Mouse (Mus musculus): ENCODE measurements around the gene Pom121l2. TPM values are rescaled to one million over a fixed set of nuclear protein-coding genes. Genes with fewer than 3 reads are reported as not detected.

The Pom121l2 gene
- not detected in 2 replicates for polyA plus RNA-seq (2016; fragmentation: Nextera tagmentation; extraction: Ambion mirVana)

DNA sequence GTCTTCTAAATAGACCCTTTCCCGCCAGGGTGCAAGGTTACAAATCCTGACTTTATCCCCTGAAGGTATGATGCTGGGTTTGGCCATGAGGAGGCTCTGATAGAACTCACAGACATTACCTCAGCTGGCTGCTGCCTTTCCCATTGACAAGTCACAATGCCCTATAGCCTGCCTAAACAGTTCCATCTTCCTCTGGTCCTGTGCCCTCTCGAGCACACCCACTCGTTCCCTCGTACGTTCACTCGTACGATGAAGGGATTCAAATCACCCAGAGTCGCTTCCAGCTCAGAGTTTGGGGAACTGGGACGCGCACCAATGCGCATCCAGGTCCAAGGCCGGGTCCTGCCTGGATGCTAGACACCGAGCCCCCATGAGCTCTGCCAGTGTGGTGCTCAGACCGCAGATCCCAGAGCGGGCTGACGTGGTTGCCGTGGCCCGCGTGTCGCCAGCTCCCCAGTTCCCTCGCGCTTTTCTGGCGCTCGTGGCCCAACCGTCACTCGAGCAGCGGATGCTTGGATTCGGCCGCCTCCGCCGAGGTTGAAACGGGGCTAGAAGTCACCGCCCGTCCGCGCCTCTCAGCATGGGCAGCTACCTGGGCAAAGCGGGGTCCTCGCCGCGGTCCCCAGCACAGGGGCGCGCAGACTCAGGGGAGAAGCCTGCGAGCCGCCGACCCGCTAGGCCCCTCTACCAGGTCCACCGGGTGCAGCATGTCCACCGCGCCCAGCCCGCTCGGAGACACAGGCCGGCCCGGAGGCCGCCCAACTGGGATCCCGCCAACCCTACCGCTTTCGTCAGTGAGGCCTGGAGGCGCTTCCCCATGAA is at the start of gene Pom121l2:
Pom121l2 (plus strand) TSS at position 214 of the 822 bp plus-strand sequence.
- Histone ChIP-seq H3K9me3 (no peaks in the 10 kb centered on the region), H3K9ac (replicated peaks) (peak within 1 kb of the TSS; percentile 59), H3K4me3 (peak within 1 kb of the TSS; percentile 55), H3K4me2 (replicated peaks) (peak within 1 kb of the TSS; percentile 89), H3K36me3 (no peaks in the 10 kb centered on the region), H3K4me1 (peaks cover 12% of the 10 kb centered on the region), H3K27me3 (peaks cover 71% of the 10 kb centered on the region), H3K27ac (replicated peaks) (no peak within 1 kb of the TSS)
- ATAC-seq (ENCODE audit: low FRiP score, low read depth): peak; percentile 70
- under 1% methylated on average over 56 of the region's 58 CpGs for WGBS

DNA sequence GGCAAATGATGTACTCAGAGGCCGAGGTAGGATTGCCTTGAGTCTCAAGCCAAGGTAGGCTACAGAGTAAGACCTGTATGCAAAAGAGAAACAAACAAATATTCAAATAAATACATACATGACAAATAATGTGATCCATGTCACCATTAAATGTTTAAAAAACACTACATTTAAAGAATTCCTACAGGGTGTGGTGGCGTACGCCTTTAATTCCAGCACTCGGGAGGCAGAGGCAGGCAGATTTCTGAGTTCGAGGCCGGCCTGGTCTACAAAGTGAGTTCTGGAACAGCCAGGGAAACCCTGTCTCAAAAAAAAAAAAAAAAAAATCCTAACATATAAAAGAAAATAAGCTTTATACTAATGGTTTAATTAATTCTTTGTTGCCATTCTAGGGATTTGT is 49.3 kb upstream of the Pom121l2 start:
- no peak overlapping the region for H3K27ac ChIP-seq (replicated peaks)
- no peak overlapping the region for H3K4me2 ChIP-seq (replicated peaks)
- no peak for ATAC-seq (ENCODE audit: low FRiP score, low read depth)
- H3K36me3 ChIP-seq: no peaks in the 10 kb centered on the region
- 60% methylated on average over 6 of the region's 6 CpGs for WGBS
- H3K9ac ChIP-seq (replicated peaks): no peak overlapping the region
- H3K27me3 ChIP-seq: no peaks in the 10 kb centered on the region; the same call in 1 of the 2 replicates
- H3K4me3 ChIP-seq: no peak overlapping the region
- no peaks in the 10 kb centered on the region for H3K4me1 ChIP-seq
- no peaks in the 10 kb centered on the region for H3K9me3 ChIP-seq

DNA sequence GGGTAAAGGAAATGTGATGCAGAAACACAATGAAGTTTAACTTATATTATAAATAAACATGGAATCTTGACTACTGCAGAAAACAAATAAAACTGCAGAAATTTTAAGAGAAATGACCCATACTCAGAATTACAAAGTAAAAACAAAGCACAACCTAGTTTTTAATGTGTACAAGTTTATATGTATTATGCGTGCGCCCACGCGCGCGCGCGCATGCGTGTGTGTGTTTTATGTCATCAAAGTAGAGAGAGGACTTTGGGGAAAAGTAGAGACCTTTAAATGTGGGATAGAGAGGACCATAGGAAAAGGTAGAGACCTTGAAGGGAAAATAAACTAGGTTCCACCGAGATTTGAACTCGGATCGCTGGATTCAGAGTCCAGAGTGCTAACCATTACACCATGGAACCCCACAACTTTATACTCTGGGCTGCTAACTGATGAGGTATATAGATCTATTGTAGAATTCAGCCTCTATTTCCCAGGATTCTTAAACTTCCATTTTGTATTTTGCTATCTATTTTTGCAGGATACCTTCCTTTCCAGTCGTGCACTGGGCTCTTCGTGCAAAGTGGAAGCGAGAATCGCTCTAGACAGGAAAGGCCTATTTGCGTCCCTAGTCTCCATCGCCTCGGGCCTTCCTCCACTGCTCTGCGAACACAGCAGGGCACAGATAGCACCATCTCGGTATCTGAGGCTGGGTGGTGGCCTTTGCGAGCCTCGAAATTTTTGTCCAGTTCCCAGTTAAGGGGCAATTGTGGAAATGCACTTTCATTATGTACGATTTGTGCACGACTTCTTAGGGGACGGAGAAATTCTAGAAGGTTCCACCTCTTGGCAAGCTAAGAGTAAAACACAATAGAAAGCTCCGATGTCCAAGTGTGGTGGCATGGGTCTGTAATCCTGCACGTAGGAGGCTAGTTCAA is 47.1 kb upstream of the Pom121l2 start:
- ATAC-seq (ENCODE audit: low FRiP score, low read depth): no peak
- Histone ChIP-seq H3K27me3 (no peaks in the 10 kb centered on the region; the same call in 1 of the 2 replicates), H3K9me3 (no peaks in the 10 kb centered on the region), H3K4me1 (no peaks in the 10 kb centered on the region), H3K4me2 (replicated peaks) (peak overlapping the region; percentile 17; the same call in 1 of the 2 replicates), H3K4me3 (0 out of 2 replicates have a peak overlapping the region, but pooled peaks have one; percentile 1), H3K9ac (replicated peaks) (no peak overlapping the region), H3K27ac (replicated peaks) (no peak overlapping the region), H3K36me3 (no peaks in the 10 kb centered on the region)
- 4% methylated on average over 28 of the region's 28 CpGs for WGBS

DNA sequence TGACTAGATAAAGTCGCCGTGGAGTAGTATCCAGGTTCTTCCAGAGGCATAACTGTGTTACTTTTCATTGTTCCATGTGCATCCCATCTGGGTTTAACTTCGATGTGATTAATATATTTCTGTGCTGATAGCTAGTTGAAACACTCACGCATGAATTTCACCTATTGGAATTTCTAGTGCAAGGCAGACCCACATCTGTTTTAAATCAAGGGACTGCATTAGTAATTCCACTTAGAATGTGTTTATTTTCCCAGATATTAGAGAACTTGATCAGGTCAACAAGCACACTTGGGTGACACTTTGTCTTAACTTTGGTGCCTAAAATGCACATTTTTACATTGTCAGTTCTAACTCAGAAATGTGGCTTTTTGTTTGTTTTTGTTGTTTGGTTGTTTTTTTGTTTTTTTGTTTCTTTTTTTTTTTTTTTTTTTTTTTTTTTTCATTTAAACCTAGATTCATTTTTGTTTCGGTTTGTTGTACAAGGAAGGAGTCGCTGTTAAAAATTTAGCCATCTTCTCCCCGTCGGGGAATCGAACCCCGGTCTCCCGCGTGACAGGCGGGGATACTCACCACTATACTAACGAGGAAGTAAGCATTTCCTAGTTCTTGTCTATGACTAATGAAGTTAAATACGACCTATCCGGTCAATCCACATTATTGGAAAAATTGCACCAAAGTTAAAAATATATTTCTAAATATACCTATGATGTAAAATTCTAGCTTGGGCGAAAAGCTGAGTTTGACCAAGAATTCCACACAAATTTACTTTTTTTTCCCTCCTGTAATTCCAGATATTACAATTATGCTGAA is 45.8 kb upstream of the Pom121l2 start:
- Histone ChIP-seq H3K4me2 (replicated peaks) (no peak overlapping the region), H3K4me1 (no peaks in the 10 kb centered on the region), H3K36me3 (no peaks in the 10 kb centered on the region), H3K27me3 (no peaks in the 10 kb centered on the region; the same call in 1 of the 2 replicates), H3K9me3 (no peaks in the 10 kb centered on the region), H3K9ac (replicated peaks) (no peak overlapping the region), H3K27ac (replicated peaks) (no peak overlapping the region), H3K4me3 (no peak overlapping the region)
- no peak for ATAC-seq (ENCODE audit: low FRiP score, low read depth)
- WGBS: 12% methylated on average over 17 of the region's 17 CpGs

DNA sequence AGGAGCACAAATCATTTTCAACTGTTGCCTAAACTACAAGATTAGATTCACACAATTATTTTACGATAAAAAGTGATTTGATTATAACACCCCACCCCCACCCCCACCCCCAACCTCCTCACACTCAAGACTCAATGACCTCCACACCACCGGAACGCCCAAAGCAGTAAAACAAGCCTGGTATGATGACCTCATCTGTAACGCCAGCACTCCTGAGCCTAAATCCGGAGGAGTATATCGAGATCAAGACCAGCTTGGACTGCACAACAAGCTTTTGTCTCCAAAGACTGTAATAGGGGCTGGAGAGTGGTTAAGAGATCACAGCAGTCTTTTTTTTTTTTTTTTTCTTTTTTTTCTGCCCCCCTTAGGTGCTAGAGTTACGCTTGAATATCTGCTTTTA is 45.2 kb upstream of the Pom121l2 start:
- no peaks in the 10 kb centered on the region; the same call in 1 of the 2 replicates for H3K27me3 ChIP-seq
- H3K27ac ChIP-seq (replicated peaks): no peak overlapping the region
- no peak overlapping the region for H3K9ac ChIP-seq (replicated peaks)
- no peaks in the 10 kb centered on the region for H3K9me3 ChIP-seq
- H3K4me1 ChIP-seq: no peaks in the 10 kb centered on the region
- no peak for ATAC-seq (ENCODE audit: low FRiP score, low read depth)
- WGBS: 4% methylated on average over 7 of the region's 7 CpGs
- no peaks in the 10 kb centered on the region for H3K36me3 ChIP-seq
- no peak overlapping the region for H3K4me3 ChIP-seq
- H3K4me2 ChIP-seq (replicated peaks): peak overlapping the region; percentile 27; the same call in 1 of the 2 replicates

DNA sequence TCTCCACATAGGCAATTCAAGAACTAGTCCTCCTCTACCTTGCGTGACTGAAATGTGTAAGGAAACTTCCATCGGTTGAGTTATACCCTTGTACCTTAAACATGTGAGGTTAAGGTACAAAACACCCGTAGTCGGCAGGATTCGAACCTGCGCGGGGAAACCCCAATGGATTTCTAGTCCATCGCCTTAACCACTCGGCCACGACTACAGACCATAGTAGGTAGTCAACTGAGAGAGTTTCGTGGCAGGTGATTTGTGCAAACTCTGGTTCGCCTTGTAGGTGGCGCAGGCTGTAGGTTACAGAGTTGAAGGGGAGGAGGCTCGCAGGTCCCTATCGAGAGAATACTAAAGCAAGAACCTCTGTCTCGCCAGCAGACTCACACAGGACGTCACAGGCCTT is 44.0 kb upstream of the Pom121l2 start:
- Histone ChIP-seq H3K9me3 (no peaks in the 10 kb centered on the region), H3K27me3 (no peaks in the 10 kb centered on the region; the same call in 1 of the 2 replicates), H3K27ac (replicated peaks) (no peak overlapping the region), H3K4me3 (peak overlapping the region; percentile 0; the same call in 1 of the 2 replicates), H3K4me2 (replicated peaks) (peak overlapping the region; percentile 13; the same call in 1 of the 2 replicates), H3K4me1 (no peaks in the 10 kb centered on the region), H3K9ac (replicated peaks) (no peak overlapping the region), H3K36me3 (no peaks in the 10 kb centered on the region)
- 1% methylated on average over 17 of the region's 17 CpGs for WGBS
- no peak for ATAC-seq (ENCODE audit: low FRiP score, low read depth)

DNA sequence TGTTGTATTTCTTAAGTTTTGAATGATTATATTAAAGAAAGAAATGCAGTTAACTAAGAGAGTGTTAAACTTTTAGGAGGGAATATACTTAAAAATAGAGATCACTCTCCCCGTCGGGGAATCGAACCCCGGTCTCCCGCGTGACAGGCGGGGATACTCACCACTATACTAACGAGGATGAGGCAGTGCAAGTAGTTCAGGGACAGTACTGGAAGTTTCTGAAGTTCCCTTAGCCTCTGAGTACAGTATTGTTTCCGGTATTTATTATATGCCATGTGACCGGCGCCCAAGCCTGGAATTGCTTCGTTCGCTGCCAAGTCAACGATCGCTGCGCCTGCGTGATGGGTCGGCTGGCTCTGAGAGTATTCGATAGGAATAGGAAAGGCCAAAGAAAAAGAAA is 40.8 kb upstream of the Pom121l2 start:
- no peaks in the 10 kb centered on the region for H3K4me1 ChIP-seq
- H3K27ac ChIP-seq (replicated peaks): no peak overlapping the region
- no peaks in the 10 kb centered on the region for H3K9me3 ChIP-seq
- H3K4me3 ChIP-seq: peak overlapping the region; percentile 46
- WGBS: under 1% methylated on average over 19 of the region's 19 CpGs
- peak; percentile 44 for ATAC-seq (ENCODE audit: low FRiP score, low read depth)
- no peaks in the 10 kb centered on the region; the same call in 1 of the 2 replicates for H3K27me3 ChIP-seq
- H3K4me2 ChIP-seq (replicated peaks): peak overlapping the region; percentile 48
- no peak overlapping the region for H3K9ac ChIP-seq (replicated peaks)
- no peaks in the 10 kb centered on the region for H3K36me3 ChIP-seq

DNA sequence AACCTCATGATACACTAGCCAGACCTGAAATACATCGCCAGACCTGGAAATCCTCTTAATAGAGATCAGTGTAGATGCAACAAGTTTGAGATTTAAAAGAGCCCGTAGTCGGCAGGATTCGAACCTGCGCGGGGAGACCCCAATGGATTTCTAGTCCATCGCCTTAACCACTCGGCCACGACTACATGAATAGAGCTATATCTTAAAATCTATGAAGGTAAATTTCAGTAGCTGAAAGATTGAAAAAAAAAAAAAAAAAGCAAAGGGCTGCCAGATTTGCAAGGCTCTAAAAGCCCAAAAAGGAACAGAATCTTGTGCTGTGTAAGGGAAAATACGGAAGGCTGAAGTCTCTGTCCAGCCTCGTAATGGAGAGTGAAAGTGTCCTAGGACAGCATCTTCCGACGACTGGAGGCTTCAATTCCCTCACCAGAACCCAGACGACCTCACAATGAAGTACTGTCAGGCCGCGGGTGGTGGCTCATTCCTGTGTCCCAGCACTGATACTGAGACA is 40.1 kb upstream of the Pom121l2 start:
- Histone ChIP-seq H3K36me3 (no peaks in the 10 kb centered on the region), H3K4me1 (no peaks in the 10 kb centered on the region), H3K27ac (replicated peaks) (0 out of 2 replicates have a peak overlapping the region, but pooled peaks have one; percentile 42), H3K4me3 (peak overlapping the region; percentile 46), H3K27me3 (no peaks in the 10 kb centered on the region; the same call in 1 of the 2 replicates), H3K4me2 (replicated peaks) (peak overlapping the region; percentile 48), H3K9me3 (no peaks in the 10 kb centered on the region), H3K9ac (replicated peaks) (0 out of 2 replicates have a peak overlapping the region, but pooled peaks have one; percentile 34)
- ATAC-seq (ENCODE audit: low FRiP score, low read depth): no peak
- under 1% methylated on average over 16 of the region's 16 CpGs for WGBS

DNA sequence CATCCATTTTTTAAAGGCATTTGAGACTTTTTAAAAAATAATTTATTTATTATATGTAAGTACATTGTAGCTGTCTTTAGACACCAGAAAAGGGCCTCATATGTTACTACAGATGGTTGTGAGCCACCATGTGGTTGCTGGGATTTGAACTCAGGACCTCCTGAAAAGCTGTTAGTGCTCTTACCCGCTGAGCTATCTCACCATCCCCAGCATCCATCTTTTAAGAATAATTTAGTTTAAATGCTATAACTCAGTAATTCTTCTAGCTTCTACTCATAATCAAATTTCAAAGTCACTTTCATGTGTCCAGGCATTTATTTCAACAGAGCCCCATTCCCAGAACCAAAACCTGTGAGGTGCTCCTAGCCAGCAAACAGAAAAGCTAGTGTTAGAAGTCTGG is 37.4 kb upstream of the Pom121l2 start:
- Histone ChIP-seq H3K36me3 (0 out of 2 replicates have a peak, but pooled peaks cover 4% of the 10 kb centered on the region), H3K9ac (replicated peaks) (no peak overlapping the region), H3K4me3 (no peak overlapping the region), H3K27me3 (no peaks in the 10 kb centered on the region), H3K4me1 (peaks cover 14% of the 10 kb centered on the region), H3K4me2 (replicated peaks) (no peak overlapping the region), H3K9me3 (no peaks in the 10 kb centered on the region), H3K27ac (replicated peaks) (no peak overlapping the region)
- 71% methylated on average over 1 of the region's 1 CpGs for WGBS
- ATAC-seq (ENCODE audit: low FRiP score, low read depth): no peak

DNA sequence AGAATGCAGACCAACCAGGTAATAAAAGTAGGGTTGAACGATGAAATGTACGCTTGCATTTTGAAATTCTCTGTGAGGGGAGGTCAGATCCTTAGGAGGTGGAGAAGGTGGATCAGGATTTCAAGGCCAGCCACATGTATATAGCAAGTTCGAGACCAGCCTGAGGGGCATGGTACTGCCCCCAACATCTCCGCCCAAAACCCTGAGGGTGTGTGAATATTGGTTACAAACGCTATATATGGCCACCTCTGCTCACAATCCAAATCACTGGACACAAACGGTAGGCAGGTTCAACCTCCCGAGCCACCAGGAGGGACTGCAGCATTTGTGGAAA is 36.4 kb upstream of the Pom121l2 start:
- Histone ChIP-seq H3K4me3 (peak overlapping the region; percentile 86), H3K9me3 (no peaks in the 10 kb centered on the region), H3K4me1 (peaks cover 14% of the 10 kb centered on the region), H3K27me3 (no peaks in the 10 kb centered on the region), H3K27ac (replicated peaks) (no peak overlapping the region), H3K4me2 (replicated peaks) (peak overlapping the region; percentile 72), H3K36me3 (peaks cover 13% of the 10 kb centered on the region), H3K9ac (replicated peaks) (peak overlapping the region; percentile 24)
- 2% methylated on average over 7 of the region's 7 CpGs for WGBS
- ATAC-seq (ENCODE audit: low FRiP score, low read depth): no peak
